ENCODE assay signal across 30 mouse cellular contexts in genomic region chr2:63861821-63862220, GRCm38 (mm10).
"Had no signal": no experiment of that assay in that cellular context is flagged by ENCODE, and none has a peak within 500 bp of the region (broad histone marks: within the 10 kb centered on the region; RNA-seq: fewer than 3 reads in every experiment).

No protein-coding gene starts in this region.

- DNase-seq: left cerebral cortex, postnatal 4 days; liver, postnatal 0 days; lung, adult 18-20 months; lung, adult 2 months; lung, embryonic 14.5 days; lung, postnatal 10 days; lung, postnatal 14 days; lung, postnatal 36 days; lung, postnatal 4 days; midbrain, embryonic 14.5 days had no signal

- H3K27me3 ChIP-seq: limb, embryonic 12.5 days; limb, embryonic 15.5 days; liver, embryonic 15.5 days; lung, embryonic 15.5 days; megakaryocyte, embryonic 14.5 days; midbrain, embryonic 12.5 days; midbrain, embryonic 13.5 days; midbrain, embryonic 15.5 days; neural tube, embryonic 12.5 days had no signal

- ATAC-seq: liver, postnatal 0 days; lung, postnatal 0 days; midbrain, embryonic 13.5 days; midbrain, embryonic 15.5 days; midbrain, embryonic 16.5 days had no signal

- H3K9ac ChIP-seq: limb, embryonic 12.5 days; limb, embryonic 13.5 days; limb, embryonic 15.5 days; liver, embryonic 14.5 days; liver, embryonic 15.5 days; liver, postnatal 0 days; lung, embryonic 14.5 days; lung, embryonic 15.5 days; midbrain, embryonic 12.5 days; midbrain, embryonic 13.5 days; midbrain, embryonic 15.5 days; neural tube, embryonic 12.5 days had no signal

- H3K9me3 ChIP-seq: limb, embryonic 10.5 days; limb, embryonic 12.5 days; limb, embryonic 13.5 days; limb, embryonic 15.5 days; liver, embryonic 15.5 days; lung, embryonic 15.5 days; midbrain, embryonic 10.5 days; midbrain, embryonic 12.5 days; midbrain, embryonic 13.5 days; midbrain, embryonic 15.5 days; neural tube, embryonic 12.5 days had no signal

- H3K4me1 ChIP-seq: liver, embryonic 15.5 days; lung, embryonic 15.5 days; megakaryocyte, embryonic 14.5 days; midbrain, embryonic 13.5 days; neural tube, embryonic 12.5 days had no signal

- H3K4me3 ChIP-seq: left cerebral cortex, adult 2 months; limb, embryonic 10.5 days; limb, embryonic 12.5 days; limb, embryonic 13.5 days; limb, embryonic 15.5 days; liver, embryonic 15.5 days; lung, embryonic 15.5 days; megakaryocyte, embryonic 14.5 days; midbrain, embryonic 10.5 days; midbrain, embryonic 12.5 days; midbrain, embryonic 13.5 days; midbrain, embryonic 15.5 days; myocyte; neural tube, embryonic 12.5 days had no signal

- H3K36me3 ChIP-seq: limb, embryonic 10.5 days; limb, embryonic 12.5 days; limb, embryonic 13.5 days; limb, embryonic 15.5 days; liver, embryonic 15.5 days; lung, embryonic 15.5 days; midbrain, embryonic 10.5 days; midbrain, embryonic 12.5 days; midbrain, embryonic 13.5 days; midbrain, embryonic 15.5 days; neural tube, embryonic 12.5 days had no signal

- H3K27ac ChIP-seq: left cerebral cortex, adult 2 months; limb, embryonic 10.5 days; limb, embryonic 12.5 days; limb, embryonic 13.5 days; limb, embryonic 15.5 days; liver, embryonic 14.5 days; liver, embryonic 15.5 days; lung, embryonic 15.5 days; macrophage; midbrain, embryonic 10.5 days; midbrain, embryonic 12.5 days; midbrain, embryonic 13.5 days; midbrain, embryonic 15.5 days; neural tube, embryonic 12.5 days had no signal

- H3K4me2 ChIP-seq: limb, embryonic 12.5 days; limb, embryonic 13.5 days; limb, embryonic 15.5 days; liver, embryonic 11.5 days; liver, embryonic 15.5 days; lung, embryonic 14.5 days; lung, embryonic 15.5 days; midbrain, embryonic 11.5 days; midbrain, embryonic 12.5 days; midbrain, embryonic 13.5 days; midbrain, embryonic 15.5 days; neural tube, embryonic 12.5 days had no signal
